Mouse (Mus musculus) midbrain, embryonic 15.5 days (tissue): ENCODE data around the gene Sorbs1. TPM values are rescaled to one million over a fixed set of nuclear protein-coding genes. Genes with fewer than 3 reads are reported as not detected.
A peak's percentile ranks its signal among the peaks of the same experiment; 100 is the strongest.

Experiments used
- ATAC-seq: fragments of 200-750 bp; cut with Nextera tagmentation; replicated peaks from 2 replicates; pipeline ENCODE4 v1.8.0; 2017; ENCODE audit warnings: moderate TSS enrichment
- H3K27ac ChIP-seq: fragments of 300-500 bp; sonication (generic); 2 replicates; pipeline ENCODE4 v1.5.1; 2015; ENCODE audit warnings: mild to moderate bottlenecking, inconsistent platforms
- H3K27me3 ChIP-seq: fragments of 300-500 bp; sonication (generic); replicated peaks from 2 replicates; pipeline ENCODE4 v1.6.1; 2015; ENCODE audit warnings: inconsistent platforms
- H3K36me3 ChIP-seq: fragments of 300-500 bp; sonication (generic); replicated peaks from 2 replicates; pipeline ENCODE4 v1.6.1; 2015; ENCODE audit warnings: inconsistent platforms
- H3K4me1 ChIP-seq: fragments of 300-500 bp; sonication (generic); 2 replicates; pipeline ENCODE4 v1.6.1; 2015; ENCODE audit warnings: inconsistent platforms
- H3K4me2 ChIP-seq: fragments of 300-500 bp; sonication (generic); 2 replicates; pipeline ENCODE4 v1.6.1; 2015; ENCODE audit warnings: inconsistent platforms, mild to moderate bottlenecking, moderate library complexity
- H3K4me3 ChIP-seq: fragments of 300-500 bp; sonication (generic); 2 replicates; pipeline ENCODE4 v1.5.1; 2015; ENCODE audit warnings: mild to moderate bottlenecking, inconsistent platforms
- H3K9ac ChIP-seq: fragments of 300-500 bp; sonication (generic); 2 replicates; pipeline ENCODE4 v1.6.1; 2015; ENCODE audit warnings: mild to moderate bottlenecking, inconsistent platforms
- H3K9me3 ChIP-seq: fragments of 300-500 bp; sonication (generic); 2 replicates; pipeline ENCODE4 v1.6.1; 2016; ENCODE audit warnings: inconsistent platforms
- WGBS: fragments of 180-500 bp; shearing (Covaris S2); methylation state at CpG from one replicate; pipeline ENCODE4 v1.1.7; 2015; ENCODE audit warnings: mixed read lengths; 5-methylcytosine and 5-hydroxymethylcytosine counted together
- polyA plus RNA-seq: library from polyadenylated mRNA; unstranded; fragments of >200 nt; fragmentation: Nextera tagmentation; extraction: Ambion mirVana; gene quantifications from 2 replicates; pipeline ENCODE4 v1.2.1, GENCODE M21; 2015

Sorbs1 gene
- polyA plus RNA-seq, 1 experiment from 2014 or later: 93.9 TPM

DNA sequence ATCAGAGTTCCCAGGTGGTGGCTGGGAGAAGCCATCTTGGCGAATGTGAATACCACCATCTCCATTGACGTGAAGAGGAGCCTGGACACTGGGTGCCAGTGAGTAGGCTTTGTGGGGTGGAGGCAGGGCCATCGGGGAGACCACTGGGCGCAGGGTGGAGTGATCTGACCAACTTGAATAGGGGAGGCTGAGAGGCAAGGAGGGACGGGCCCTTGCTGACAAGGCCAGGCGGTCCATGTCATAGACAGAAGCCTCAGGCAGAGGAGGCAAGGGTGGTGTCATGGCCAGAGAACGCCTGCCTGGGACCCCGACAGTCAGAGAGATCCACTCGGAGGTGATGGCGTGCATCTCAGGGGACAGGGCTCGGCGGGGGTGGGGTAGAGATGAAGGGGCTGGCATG, 203.7 kb downstream of the Sorbs1 start:
- ATAC-seq: no peak
- 89% methylated on average over 12 of the region's 12 CpGs for WGBS
- Histone ChIP-seq H3K27ac (no peak overlapping the region), H3K4me1 (no peaks in the 10 kb centered on the region), H3K36me3 (0 out of 2 replicates have a peak, but pooled peaks cover 11% of the 10 kb centered on the region), H3K4me2 (no peak overlapping the region), H3K27me3 (no peaks in the 10 kb centered on the region), H3K4me3 (no peak overlapping the region), H3K9me3 (no peaks in the 10 kb centered on the region), H3K9ac (no peak overlapping the region)

DNA sequence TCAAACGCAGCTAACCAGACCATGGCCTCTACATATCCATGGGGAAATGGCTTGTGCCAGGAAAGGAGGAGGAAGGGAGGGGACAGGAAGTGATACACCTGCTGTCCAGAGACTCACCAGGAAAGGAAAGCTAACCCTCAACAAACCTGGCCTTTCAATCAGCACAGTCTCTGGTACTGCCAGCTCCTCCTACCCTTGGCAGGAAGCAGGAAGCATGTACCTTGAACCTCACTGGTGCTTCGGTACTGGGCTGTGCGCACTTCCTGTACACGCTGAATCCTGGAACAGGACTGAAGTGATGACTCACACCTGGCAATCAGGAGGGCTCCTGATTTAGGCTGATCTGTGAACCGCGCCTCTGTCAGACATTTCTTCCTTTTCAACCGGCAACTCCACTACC, 206.0 kb downstream of the Sorbs1 start:
- H3K4me1 ChIP-seq: no peaks in the 10 kb centered on the region
- WGBS: 93% methylated on average over 7 of the region's 7 CpGs
- H3K27me3 ChIP-seq: no peaks in the 10 kb centered on the region
- H3K4me2 ChIP-seq: no peak overlapping the region
- no peak overlapping the region for H3K27ac ChIP-seq
- no peaks in the 10 kb centered on the region for H3K9me3 ChIP-seq
- no peak overlapping the region for H3K9ac ChIP-seq
- H3K4me3 ChIP-seq: no peak overlapping the region
- ATAC-seq: no peak
- 0 out of 2 replicates have a peak, but pooled peaks cover 11% of the 10 kb centered on the region for H3K36me3 ChIP-seq

DNA sequence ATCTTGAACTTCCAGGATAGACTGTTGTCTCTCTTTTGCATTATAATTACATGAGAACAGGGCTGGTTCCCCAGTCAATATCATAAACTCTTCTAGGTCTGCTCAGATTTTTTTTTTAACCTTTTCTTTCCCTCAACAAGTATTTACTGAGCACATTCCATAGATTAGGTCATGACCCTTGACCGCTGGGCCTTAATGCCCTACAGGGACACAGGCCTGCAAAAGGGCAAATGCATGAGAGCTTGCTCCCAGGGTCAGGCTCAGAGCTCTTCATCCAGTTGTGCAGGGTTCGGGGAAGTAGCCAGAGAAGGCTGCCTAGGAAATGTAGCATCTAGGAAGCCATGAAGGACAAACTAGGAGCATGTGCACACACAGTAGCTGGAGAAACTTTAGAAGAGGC, 206.9 kb downstream of the Sorbs1 start:
- Histone ChIP-seq H3K27me3 (no peaks in the 10 kb centered on the region), H3K4me1 (no peaks in the 10 kb centered on the region), H3K4me3 (no peak overlapping the region), H3K4me2 (no peak overlapping the region), H3K9me3 (no peaks in the 10 kb centered on the region), H3K36me3 (0 out of 2 replicates have a peak, but pooled peaks cover 10% of the 10 kb centered on the region), H3K9ac (no peak overlapping the region), H3K27ac (no peak overlapping the region)
- ATAC-seq: no peak
- 66% methylated on average over 2 of the region's 2 CpGs for WGBS

DNA sequence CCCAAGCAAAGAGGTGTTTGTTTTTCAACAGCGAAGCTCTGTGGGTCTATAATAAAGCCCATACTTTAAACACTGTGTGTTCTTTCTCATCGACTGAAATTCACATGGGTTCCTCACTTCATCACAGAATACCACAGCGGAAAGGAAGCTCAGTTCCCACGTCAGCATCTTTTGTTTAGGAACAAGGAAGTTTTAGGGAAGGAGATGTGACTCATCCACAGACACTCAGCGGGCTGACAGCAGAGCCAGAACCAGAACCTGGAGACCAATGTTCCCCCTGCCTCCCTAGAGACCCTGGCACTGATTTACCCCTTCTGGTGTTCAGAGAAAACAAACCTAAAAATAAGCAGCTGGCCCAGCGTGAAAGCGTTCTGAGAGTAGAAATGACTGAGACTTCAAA, 208.1 kb downstream of the Sorbs1 start:
- H3K36me3 ChIP-seq: 0 out of 2 replicates have a peak, but pooled peaks cover 8% of the 10 kb centered on the region

DNA sequence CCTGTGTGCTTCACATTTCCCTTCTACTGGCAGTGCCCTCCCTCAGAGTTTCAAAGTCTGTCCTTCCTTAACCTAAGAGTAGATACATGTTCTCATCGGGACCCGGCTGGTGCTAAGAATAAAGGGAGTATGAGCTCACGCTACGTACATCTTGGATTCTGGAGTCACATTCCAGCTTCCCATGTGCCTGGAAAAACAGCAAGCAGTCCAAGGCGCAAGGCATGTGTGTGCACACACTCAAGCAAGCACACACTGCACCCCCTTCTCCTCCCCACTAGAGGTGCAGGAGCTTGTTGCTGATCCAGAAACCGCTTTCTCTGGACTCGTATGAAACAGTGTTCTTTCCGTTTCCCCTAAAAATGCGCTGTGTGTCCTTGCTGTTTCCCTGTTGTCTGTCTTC, 210.7 kb downstream of the Sorbs1 start:
- Histone ChIP-seq H3K27me3 (no peaks in the 10 kb centered on the region), H3K4me1 (0 out of 2 replicates have a peak, but pooled peaks cover 2% of the 10 kb centered on the region), H3K4me3 (no peak overlapping the region), H3K36me3 (0 out of 2 replicates have a peak, but pooled peaks cover 4% of the 10 kb centered on the region), H3K27ac (no peak overlapping the region), H3K9me3 (no peaks in the 10 kb centered on the region), H3K4me2 (no peak overlapping the region), H3K9ac (no peak overlapping the region)
- no peak for ATAC-seq
- 85% methylated on average over 9 of the region's 9 CpGs for WGBS

More for the DNA sequence above, 208.1 kb downstream of the Sorbs1 start:
- no peak for ATAC-seq
- Histone ChIP-seq H3K27ac (no peak overlapping the region), H3K4me2 (no peak overlapping the region), H3K9me3 (no peaks in the 10 kb centered on the region), H3K4me3 (no peak overlapping the region), H3K27me3 (no peaks in the 10 kb centered on the region), H3K4me1 (0 out of 2 replicates have a peak, but pooled peaks cover under 1% of the 10 kb centered on the region), H3K9ac (no peak overlapping the region)
- 80% methylated on average over 7 of the region's 7 CpGs for WGBS

DNA sequence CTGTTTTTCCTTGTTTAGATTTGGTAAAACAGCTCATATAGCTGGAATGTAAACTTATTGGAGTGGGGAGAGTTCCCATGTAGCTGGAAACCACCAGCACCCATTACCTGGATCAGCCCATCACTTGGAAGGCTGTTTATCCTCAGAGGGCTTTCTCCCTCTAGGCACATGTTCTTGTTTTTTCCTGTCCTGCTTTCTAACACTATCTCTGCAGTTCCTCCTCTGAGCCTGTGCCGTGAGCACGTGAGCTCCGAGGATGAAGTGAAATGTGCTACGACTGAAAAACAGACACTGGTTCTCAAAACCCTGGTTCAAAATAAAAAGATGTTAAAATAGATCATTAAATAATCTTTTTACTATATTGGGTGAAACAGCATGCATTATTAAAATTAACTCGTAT, 211.1 kb downstream of the Sorbs1 start:
- Histone ChIP-seq H3K27me3 (no peaks in the 10 kb centered on the region), H3K36me3 (no peaks in the 10 kb centered on the region), H3K4me1 (0 out of 2 replicates have a peak, but pooled peaks cover 2% of the 10 kb centered on the region), H3K9ac (no peak overlapping the region), H3K4me3 (no peak overlapping the region), H3K4me2 (no peak overlapping the region), H3K27ac (no peak overlapping the region), H3K9me3 (no peaks in the 10 kb centered on the region)
- no peak for ATAC-seq
- 95% methylated on average over 5 of the region's 5 CpGs for WGBS

DNA sequence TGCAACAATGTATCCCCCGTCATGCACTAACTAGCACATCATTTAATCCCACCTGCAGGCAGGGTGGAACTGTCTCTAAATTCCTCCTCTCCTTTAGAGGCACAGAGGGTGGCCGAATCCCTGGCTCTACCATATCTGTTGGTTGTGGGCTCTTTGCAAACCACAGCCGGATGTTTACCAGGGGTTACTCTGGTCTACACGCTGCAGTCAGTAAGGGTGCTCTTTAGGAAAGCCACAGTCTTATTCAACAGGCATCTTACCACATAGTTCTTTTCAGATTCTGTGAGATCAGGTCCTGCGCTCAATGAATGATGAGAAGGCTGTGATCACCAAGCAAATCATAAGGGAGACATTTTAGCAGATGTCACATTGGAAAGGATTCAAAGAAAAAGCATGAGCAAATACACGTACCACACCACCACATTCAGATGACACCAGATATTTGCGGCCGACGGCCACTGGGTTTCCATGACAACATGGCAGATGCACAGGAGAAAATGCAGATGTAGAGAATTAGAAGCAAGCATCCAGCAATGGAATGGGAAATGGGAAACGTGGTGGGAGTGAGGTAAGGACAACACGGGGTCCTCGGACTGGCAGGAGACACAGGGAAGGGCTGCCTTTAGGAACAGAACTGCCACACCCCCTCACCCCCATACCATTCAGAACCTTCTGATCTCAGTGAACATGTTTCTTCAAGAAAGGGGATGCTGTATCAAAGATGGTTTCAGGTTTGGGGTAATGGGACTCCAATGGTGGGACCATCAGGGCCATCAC, 213.4 kb downstream of the Sorbs1 start:
- Histone ChIP-seq H3K9ac (no peak overlapping the region), H3K4me3 (no peak overlapping the region), H3K27me3 (no peaks in the 10 kb centered on the region), H3K27ac (0 out of 2 replicates have a peak overlapping the region, but pooled peaks have one; percentile 28), H3K4me1 (0 out of 2 replicates have a peak, but pooled peaks cover 2% of the 10 kb centered on the region), H3K9me3 (no peaks in the 10 kb centered on the region), H3K36me3 (no peaks in the 10 kb centered on the region), H3K4me2 (no peak overlapping the region)
- 68% methylated on average over 12 of the region's 12 CpGs for WGBS
- peak; percentile 61; the same call in 1 of the 2 replicates for ATAC-seq

DNA sequence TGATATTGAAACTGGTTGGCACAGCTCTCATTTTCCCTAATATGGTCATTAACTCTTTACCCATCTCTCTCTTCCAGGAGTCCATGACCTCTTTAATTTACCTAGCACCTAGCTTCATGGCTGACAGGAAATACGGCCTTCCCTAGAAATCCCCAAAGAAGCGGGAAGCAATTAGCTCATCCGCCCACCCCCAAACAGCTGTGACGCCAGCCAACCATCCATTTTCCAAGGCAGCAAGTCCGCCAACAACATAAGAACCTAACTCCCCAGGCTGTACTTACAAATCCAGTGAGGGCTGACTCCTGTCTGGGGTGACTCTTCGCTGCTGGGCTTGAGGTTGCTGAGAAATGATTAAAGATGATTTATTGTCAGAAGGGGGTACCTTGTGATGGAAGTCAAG, 214.4 kb downstream of the Sorbs1 start:
- H3K4me3 ChIP-seq: no peak overlapping the region
- H3K9ac ChIP-seq: no peak overlapping the region
- no peaks in the 10 kb centered on the region for H3K9me3 ChIP-seq
- WGBS: 81% methylated on average over 6 of the region's 6 CpGs
- ATAC-seq: no peak
- no peaks in the 10 kb centered on the region for H3K27me3 ChIP-seq
- no peak overlapping the region for H3K27ac ChIP-seq
- 0 out of 2 replicates have a peak, but pooled peaks cover 2% of the 10 kb centered on the region for H3K4me1 ChIP-seq
- H3K36me3 ChIP-seq: 0 out of 2 replicates have a peak, but pooled peaks cover 3% of the 10 kb centered on the region
- no peak overlapping the region for H3K4me2 ChIP-seq

DNA sequence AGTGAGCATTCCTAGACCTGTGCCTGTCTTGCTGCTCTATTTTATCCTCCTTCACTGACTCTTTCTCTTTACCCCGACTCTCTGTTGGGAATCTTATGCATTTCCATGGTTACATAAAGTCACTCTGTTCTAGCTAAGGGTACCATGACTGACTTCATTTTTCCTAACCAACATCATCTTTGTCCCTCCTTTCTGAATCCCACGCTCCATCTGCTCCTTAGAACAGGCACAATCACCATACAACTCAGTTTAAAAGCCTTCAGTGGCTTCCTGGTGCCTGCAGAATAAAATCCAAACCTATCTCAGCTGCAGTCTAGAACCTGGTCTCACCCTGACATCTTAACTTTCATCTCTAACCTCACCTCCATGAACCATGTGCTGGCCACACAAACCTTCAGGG, 215.0 kb downstream of the Sorbs1 start:
- Histone ChIP-seq H3K4me2 (no peak overlapping the region), H3K9me3 (no peaks in the 10 kb centered on the region), H3K36me3 (0 out of 2 replicates have a peak, but pooled peaks cover 4% of the 10 kb centered on the region), H3K27ac (no peak overlapping the region), H3K27me3 (no peaks in the 10 kb centered on the region), H3K4me3 (no peak overlapping the region), H3K4me1 (0 out of 2 replicates have a peak, but pooled peaks cover 2% of the 10 kb centered on the region), H3K9ac (no peak overlapping the region)
- no peak for ATAC-seq
- WGBS: 80% methylated on average over 2 of the region's 2 CpGs

DNA sequence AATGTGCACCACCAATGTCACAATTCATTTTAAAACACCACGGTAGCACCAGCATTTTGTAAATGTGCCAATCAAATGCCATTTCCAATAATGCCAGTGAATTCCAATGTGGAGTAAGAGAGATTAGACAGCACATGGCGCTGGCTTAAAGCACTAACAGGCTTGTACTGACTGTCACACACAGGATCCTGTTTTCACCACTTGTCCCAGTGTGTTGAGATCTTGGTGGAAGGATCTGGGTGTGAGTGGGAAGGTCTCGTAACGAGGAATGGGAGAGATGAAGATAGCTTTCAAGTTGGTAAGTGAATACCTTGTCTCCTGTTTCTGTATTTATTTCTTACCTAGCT, 215.8 kb downstream of the Sorbs1 start:
- Histone ChIP-seq H3K4me2 (no peak overlapping the region), H3K9me3 (no peaks in the 10 kb centered on the region), H3K4me3 (no peak overlapping the region), H3K9ac (no peak overlapping the region), H3K36me3 (0 out of 2 replicates have a peak, but pooled peaks cover 4% of the 10 kb centered on the region), H3K4me1 (0 out of 2 replicates have a peak, but pooled peaks cover 2% of the 10 kb centered on the region), H3K27me3 (no peaks in the 10 kb centered on the region), H3K27ac (no peak overlapping the region)
- ATAC-seq: no peak
- 78% methylated on average over 4 of the region's 4 CpGs for WGBS

DNA sequence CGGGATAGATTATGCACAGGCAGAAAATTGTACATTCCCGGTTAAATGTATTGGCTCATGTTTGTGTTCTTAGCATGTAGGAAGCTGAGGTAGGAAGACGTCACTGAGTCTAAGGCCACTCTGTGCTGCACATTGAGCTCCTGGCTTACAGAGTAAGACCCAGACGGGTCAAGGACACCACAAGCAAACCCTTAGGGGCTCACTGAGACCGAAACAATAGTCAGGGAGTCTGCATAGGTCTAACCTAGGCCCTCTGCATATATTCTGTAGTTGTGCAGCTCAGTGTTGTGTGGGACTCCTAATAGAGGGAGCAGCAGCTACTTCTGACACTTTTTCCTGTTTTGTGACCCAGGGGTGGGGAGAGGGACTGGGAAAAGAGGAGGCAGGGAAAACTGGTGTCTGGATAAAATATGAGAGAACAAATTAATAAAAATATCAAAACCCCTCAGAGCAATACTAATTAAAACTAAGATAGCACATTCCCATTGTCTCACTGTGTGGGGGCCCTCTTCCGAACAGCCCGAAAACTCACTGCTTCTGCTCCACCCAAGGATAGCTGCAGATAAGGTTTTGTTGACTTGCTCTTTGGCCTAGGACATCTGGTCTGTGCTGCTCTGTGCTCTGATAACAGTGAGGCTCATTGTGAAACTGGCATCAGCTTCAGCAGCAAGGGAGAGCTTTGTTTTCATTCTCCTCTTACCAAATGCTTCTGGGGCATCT, 216.3 kb downstream of the Sorbs1 start:
- 0 out of 2 replicates have a peak, but pooled peaks cover 4% of the 10 kb centered on the region for H3K36me3 ChIP-seq
- no peak overlapping the region for H3K4me2 ChIP-seq
- H3K4me1 ChIP-seq: 0 out of 2 replicates have a peak, but pooled peaks cover 2% of the 10 kb centered on the region
- no peak for ATAC-seq
- H3K9ac ChIP-seq: no peak overlapping the region
- H3K27me3 ChIP-seq: no peaks in the 10 kb centered on the region
- H3K4me3 ChIP-seq: no peak overlapping the region
- 82% methylated on average over 7 of the region's 7 CpGs for WGBS
- no peak overlapping the region for H3K27ac ChIP-seq
- H3K9me3 ChIP-seq: no peaks in the 10 kb centered on the region

DNA sequence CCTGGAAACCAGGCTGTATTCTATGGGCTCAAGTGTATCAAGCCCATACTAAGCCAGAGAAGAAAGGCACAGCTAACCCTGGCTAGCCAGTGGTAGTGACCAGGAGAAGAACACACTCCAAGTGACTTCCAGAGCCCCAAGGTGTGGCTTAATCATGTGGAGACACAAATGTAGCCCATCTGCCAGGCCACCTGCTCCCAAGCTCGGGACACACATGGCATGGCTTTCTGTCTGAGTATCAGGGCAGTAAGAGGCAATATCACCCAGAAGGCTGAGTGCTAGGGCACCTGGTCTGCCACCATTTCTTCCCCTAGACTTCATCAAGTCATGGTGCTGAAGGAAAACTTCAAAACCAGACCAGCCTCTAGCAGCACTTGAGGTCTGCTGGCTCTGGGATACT, 219.3 kb downstream of the Sorbs1 start:
- no peak overlapping the region for H3K4me3 ChIP-seq
- H3K27me3 ChIP-seq: no peaks in the 10 kb centered on the region
- no peak overlapping the region for H3K4me2 ChIP-seq
- 0 out of 2 replicates have a peak, but pooled peaks cover 4% of the 10 kb centered on the region for H3K36me3 ChIP-seq
- H3K9me3 ChIP-seq: no peaks in the 10 kb centered on the region
- H3K9ac ChIP-seq: no peak overlapping the region
- ATAC-seq: no peak
- 81% methylated on average over 1 of the region's 1 CpGs for WGBS
- no peaks in the 10 kb centered on the region for H3K4me1 ChIP-seq
- no peak overlapping the region for H3K27ac ChIP-seq
